Mouse (Mus musculus) lung, postnatal 0 days (tissue): Measurements from ENCODE around the gene Krt25. TPM values are rescaled to one million over a fixed set of nuclear protein-coding genes. Genes with fewer than 3 reads are reported as not detected.

Experiments
- ATAC-seq: fragments of 200-750 bp; cut with Nextera tagmentation; 2 replicates; pipeline ENCODE4 v1.8.0; 2017; ENCODE audit warnings: moderate library complexity
- DNase-seq: peaks from one replicate; pipeline ENCODE4 v3.0.0-alpha.2; 2016; ENCODE audit warnings: low spot score
- H3K27ac ChIP-seq: fragments of 300-500 bp; sonication (generic); 2 replicates; pipeline ENCODE4 v1.5.1; 2014; ENCODE audit warnings: antibody characterized with exemption, mild to moderate bottlenecking, low read length, mixed read lengths
- H3K27me3 ChIP-seq: fragments of 300-500 bp; sonication (generic); replicated peaks from 2 replicates; pipeline ENCODE4 v1.6.1; 2014; ENCODE audit warnings: low read length, mixed read lengths; ENCODE audit not compliant: insufficient read depth
- H3K36me3 ChIP-seq: fragments of 300-500 bp; sonication (generic); 2 replicates; pipeline ENCODE4 v1.6.1; 2014; ENCODE audit warnings: low read length, mixed read lengths; ENCODE audit not compliant: insufficient read depth
- H3K4me1 ChIP-seq: fragments of 300-500 bp; sonication (generic); 2 replicates; pipeline ENCODE4 v1.6.1; 2014; ENCODE audit warnings: antibody characterized with exemption, low read depth, low read length, mixed read lengths; ENCODE audit not compliant: insufficient read depth
- H3K4me2 ChIP-seq: fragments of 300-500 bp; sonication (generic); replicated peaks from 2 replicates; pipeline ENCODE4 v1.6.1; 2014; ENCODE audit warnings: low read depth, mild to moderate bottlenecking, low read length, moderate library complexity, mixed read lengths
- H3K4me3 ChIP-seq: fragments of 300-500 bp; sonication (generic); 2 replicates; pipeline ENCODE4 v1.5.1; 2014; ENCODE audit warnings: low read depth, low read length
- H3K9ac ChIP-seq: fragments of 300-500 bp; sonication (generic); replicated peaks from 2 replicates; pipeline ENCODE4 v1.6.1; 2014; ENCODE audit warnings: low read depth, mild to moderate bottlenecking
- H3K9me3 ChIP-seq: fragments of 300-500 bp; sonication (generic); 2 replicates; pipeline ENCODE4 v1.6.1; 2016; ENCODE audit warnings: low read length, mixed read lengths
- CTCF ChIP-seq: IDR thresholded peaks from 2 replicates; pipeline ENCODE4 v1.5.1; 2016; ENCODE audit warnings: antibody characterized with exemption, mild to moderate bottlenecking
- EP300 ChIP-seq: IDR thresholded peaks from 2 replicates; pipeline ENCODE4 v1.6.1; 2016; ENCODE audit warnings: antibody characterized with exemption, mild to moderate bottlenecking, control low read depth
- WGBS: fragments of 180-500 bp; shearing (Covaris S2); extraction: QIAGEN DNeasy Blood & Tissue Kit; methylation state at CpG from one replicate; pipeline ENCODE4 v1.1.7; 2014; 5-methylcytosine and 5-hydroxymethylcytosine counted together
- polyA plus RNA-seq: library from polyadenylated mRNA; unstranded; fragments of >200 nt; fragmentation: Nextera tagmentation; extraction: Ambion mirVana; gene quantifications from 2 replicates; pipeline ENCODE4 v1.2.1, GENCODE M21; 2015

Krt25 gene
- 0.11 and 0.15 TPM in 2 replicates for polyA plus RNA-seq

GRCm38 (mm10) chr11:99322851-99323250 lies at the start of gene Krt25:
Gene Krt25 (minus strand): TSS chr11:99322951.
- no peak within 1 kb of the TSS for H3K4me2 ChIP-seq
- DNase-seq: no peak
- WGBS: 82% methylated on average over 11 of the region's 11 CpGs
- H3K9ac ChIP-seq: no peak within 1 kb of the TSS
- ATAC-seq: no peak
- no peaks in the 10 kb centered on the region for H3K4me1 ChIP-seq
- no peak within 1 kb of the TSS for H3K4me3 ChIP-seq
- no peaks in the 10 kb centered on the region for H3K27me3 ChIP-seq
- no peak for TF ChIP-seq EP300
- no peaks in the 10 kb centered on the region for H3K9me3 ChIP-seq
- H3K27ac ChIP-seq: no peak within 1 kb of the TSS
- H3K36me3 ChIP-seq: no peaks in the 10 kb centered on the region

GRCm38 (mm10) chr11:99369853-99370451 lies 47.2 kb upstream of the Krt25 start:
- Histone ChIP-seq H3K4me1 (no peaks in the 10 kb centered on the region), H3K4me3 (no peak overlapping the region), H3K9ac (no peak overlapping the region), H3K4me2 (no peak overlapping the region), H3K9me3 (no peaks in the 10 kb centered on the region), H3K27ac (no peak overlapping the region), H3K36me3 (no peaks in the 10 kb centered on the region), H3K27me3 (no peaks in the 10 kb centered on the region)
- ATAC-seq (no peak), DNase-seq (peak; percentile 34)
- TF ChIP-seq CTCF: no peak
- no peak for TF ChIP-seq EP300
- WGBS: 78% methylated on average over 8 of the region's 8 CpGs

- Histone ChIP-seq H3K27me3 (no peaks in the 10 kb centered on the region), H3K36me3 (no peaks in the 10 kb centered on the region), H3K4me1 (no peaks in the 10 kb centered on the region), H3K9ac (no peak overlapping the region), H3K9me3 (no peaks in the 10 kb centered on the region), H3K27ac (no peak overlapping the region), H3K4me2 (no peak overlapping the region), H3K4me3 (no peak overlapping the region)
- 2% methylated on average over 3 of the region's 3 CpGs for WGBS
- no peak for ATAC-seq
- TF ChIP-seq EP300 (no peak), CTCF (peak; percentile 65)
- DNase-seq: peak; percentile 39
Measured at GRCm38 (mm10) chr11:99369229-99369628, 46.5 kb upstream of the Krt25 start.

GRCm38 (mm10) chr11:99366791-99367190 lies 44.0 kb upstream of the Krt25 start:
- no peak overlapping the region for H3K4me3 ChIP-seq
- no peak overlapping the region for H3K9ac ChIP-seq
- H3K4me2 ChIP-seq: no peak overlapping the region
- no peak overlapping the region for H3K27ac ChIP-seq
- H3K4me1 ChIP-seq: no peaks in the 10 kb centered on the region
- no peaks in the 10 kb centered on the region for H3K27me3 ChIP-seq
- DNase-seq: peak; percentile 18
- TF ChIP-seq CTCF (peak; percentile 45), EP300 (no peak)
- H3K9me3 ChIP-seq: no peaks in the 10 kb centered on the region
- no peak for ATAC-seq
- H3K36me3 ChIP-seq: no peaks in the 10 kb centered on the region
- WGBS: 28% methylated on average over 10 of the region's 10 CpGs

- Histone ChIP-seq H3K9ac (no peak overlapping the region), H3K27ac (no peak overlapping the region), H3K9me3 (no peaks in the 10 kb centered on the region), H3K4me1 (no peaks in the 10 kb centered on the region), H3K27me3 (no peaks in the 10 kb centered on the region), H3K4me2 (no peak overlapping the region), H3K4me3 (no peak overlapping the region), H3K36me3 (no peaks in the 10 kb centered on the region)
- DNase-seq (peak; percentile 64), ATAC-seq (no peak)
- TF ChIP-seq CTCF (peak; percentile 75), EP300 (no peak)
- WGBS: 19% methylated on average over 9 of the region's 9 CpGs
Measured at GRCm38 (mm10) chr11:99364412-99364811, 41.7 kb upstream of the Krt25 start.

GRCm38 (mm10) chr11:99361423-99361822 lies 38.7 kb upstream of the Krt25 start:
- no peaks in the 10 kb centered on the region for H3K4me1 ChIP-seq
- no peak overlapping the region for H3K27ac ChIP-seq
- no peak for TF ChIP-seq CTCF
- no peak for TF ChIP-seq EP300
- WGBS: 85% methylated on average over 8 of the region's 8 CpGs
- no peak for DNase-seq
- H3K9ac ChIP-seq: no peak overlapping the region
- no peaks in the 10 kb centered on the region for H3K36me3 ChIP-seq
- no peaks in the 10 kb centered on the region for H3K27me3 ChIP-seq
- H3K4me2 ChIP-seq: no peak overlapping the region
- no peaks in the 10 kb centered on the region for H3K9me3 ChIP-seq
- no peak overlapping the region for H3K4me3 ChIP-seq
- no peak for ATAC-seq

GRCm38 (mm10) chr11:99351004-99351403 lies 28.3 kb upstream of the Krt25 start, which contains the start of gene Krt27:
Gene Krt27 (minus strand): TSS chr11:99351104.
- ATAC-seq: no peak
- H3K4me1 ChIP-seq: no peaks in the 10 kb centered on the region
- no peaks in the 10 kb centered on the region for H3K27me3 ChIP-seq
- H3K4me2 ChIP-seq: no peak within 1 kb of the TSS
- H3K9ac ChIP-seq: no peak within 1 kb of the TSS
- TF ChIP-seq CTCF: no peak
- TF ChIP-seq EP300: no peak
- H3K4me3 ChIP-seq: no peak within 1 kb of the TSS
- DNase-seq: no peak
- WGBS: 63% methylated on average over 12 of the region's 12 CpGs
- no peak within 1 kb of the TSS for H3K27ac ChIP-seq
- no peaks in the 10 kb centered on the region for H3K36me3 ChIP-seq
- no peaks in the 10 kb centered on the region for H3K9me3 ChIP-seq
